Mouse (Mus musculus) spleen, adult 2 months (tissue): Measurements from ENCODE around the gene Hsph1.

Source experiments
- CTCF ChIP-seq: fragments of 200-500 bp; IDR thresholded peaks from 2 replicates; pipeline ENCODE4 v1.5.1; 2011; ENCODE audit warnings: mild to moderate bottlenecking, inconsistent platforms; ENCODE audit not compliant: insufficient read depth, insufficient read length, insufficient replicate concordance; ENCODE audit errors: extremely low read depth
- POLR2A ChIP-seq: fragments of 200-500 bp; IDR thresholded peaks from 2 replicates; pipeline ENCODE4 v1.6.1; 2011; ENCODE audit warnings: low read depth, low read length, inconsistent platforms

DNA sequence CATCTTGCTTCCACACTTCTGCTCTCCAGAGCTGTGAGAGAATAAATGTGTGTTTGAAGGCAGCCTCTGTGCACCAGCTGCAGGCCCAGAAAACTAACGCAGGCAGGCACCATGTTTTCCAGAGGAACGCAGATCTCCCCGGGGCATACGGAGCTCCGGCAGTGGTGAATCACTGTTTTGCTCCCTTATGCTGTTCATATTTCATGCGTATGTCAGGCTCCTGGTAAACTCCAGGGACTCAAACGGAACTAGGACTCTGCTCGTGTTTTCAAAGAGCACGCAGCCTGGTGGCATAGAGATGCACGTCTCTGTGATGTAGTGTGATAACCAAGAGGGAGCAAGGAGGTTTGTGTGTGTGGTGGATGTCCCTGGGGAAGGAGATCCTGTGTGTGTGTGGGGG is 23.4 kb downstream of the Hsph1 start:
- TF ChIP-seq CTCF = no peak
- no peak for TF ChIP-seq POLR2A
